Mouse (Mus musculus) 3134 (cell line): ENCODE data around the gene Btn2a2.

ENCODE experiments used
- DNase-seq: peaks from one replicate; pipeline ENCODE4 v3.0.0-alpha.2; 2011; ENCODE audit warnings: low spot score; ENCODE audit not compliant: insufficient read length; ENCODE audit errors: extremely low read depth

Gene Btn2a2

DNA sequence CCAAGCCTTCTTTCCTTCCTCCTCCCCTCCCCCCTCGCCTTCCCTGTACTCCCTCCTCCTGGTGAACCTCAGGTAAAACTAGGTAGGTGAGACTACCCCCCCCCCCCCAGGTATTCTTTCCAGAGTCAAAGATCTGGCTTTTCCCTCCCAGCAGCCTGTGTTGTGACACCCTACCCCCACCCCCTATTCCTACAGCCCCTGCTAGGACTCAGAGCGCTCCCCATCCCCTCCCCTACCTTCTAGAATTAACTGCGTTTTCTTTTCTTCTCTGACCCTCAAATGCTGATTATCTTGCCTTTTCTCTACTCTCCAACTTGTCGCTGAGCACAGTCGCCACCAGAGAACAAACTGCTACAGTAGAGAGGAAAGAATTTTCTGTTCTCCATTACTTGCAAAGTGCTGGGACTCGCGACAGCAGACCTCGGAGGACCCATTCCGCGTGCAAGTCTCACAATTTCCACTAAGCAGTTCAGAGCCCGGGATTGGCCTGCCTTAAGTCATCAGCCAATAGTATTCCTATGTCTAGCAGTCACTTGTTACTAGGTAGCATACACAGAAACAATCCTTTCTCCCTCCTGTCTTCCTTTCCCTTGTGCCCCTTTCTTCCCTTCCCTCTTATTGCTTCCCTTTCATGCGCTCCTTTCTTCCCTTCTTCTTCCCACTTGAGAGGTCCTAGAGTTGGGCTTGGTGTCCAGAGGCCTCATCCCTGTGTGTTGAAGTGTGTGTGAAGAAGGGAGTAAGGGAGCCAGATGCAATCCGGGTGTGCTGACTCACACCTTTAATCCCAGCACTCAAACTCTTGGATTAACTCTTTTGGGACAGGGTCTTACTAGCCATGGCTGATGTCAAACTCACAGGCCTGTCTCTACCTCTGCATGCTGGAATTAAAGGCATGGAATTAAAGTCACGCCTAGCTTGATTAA, at the start of gene Btn2a2:
Gene Btn2a2, minus strand, starts transcription at position 458 of the 923 bp plus-strand sequence.
- peak; percentile 40 for DNase-seq

- DNase-seq: no peak
These were observed 49.6 kb upstream of the Btn2a2 start for GRCm38 (mm10) chr13:23538249-23538648.

DNA sequence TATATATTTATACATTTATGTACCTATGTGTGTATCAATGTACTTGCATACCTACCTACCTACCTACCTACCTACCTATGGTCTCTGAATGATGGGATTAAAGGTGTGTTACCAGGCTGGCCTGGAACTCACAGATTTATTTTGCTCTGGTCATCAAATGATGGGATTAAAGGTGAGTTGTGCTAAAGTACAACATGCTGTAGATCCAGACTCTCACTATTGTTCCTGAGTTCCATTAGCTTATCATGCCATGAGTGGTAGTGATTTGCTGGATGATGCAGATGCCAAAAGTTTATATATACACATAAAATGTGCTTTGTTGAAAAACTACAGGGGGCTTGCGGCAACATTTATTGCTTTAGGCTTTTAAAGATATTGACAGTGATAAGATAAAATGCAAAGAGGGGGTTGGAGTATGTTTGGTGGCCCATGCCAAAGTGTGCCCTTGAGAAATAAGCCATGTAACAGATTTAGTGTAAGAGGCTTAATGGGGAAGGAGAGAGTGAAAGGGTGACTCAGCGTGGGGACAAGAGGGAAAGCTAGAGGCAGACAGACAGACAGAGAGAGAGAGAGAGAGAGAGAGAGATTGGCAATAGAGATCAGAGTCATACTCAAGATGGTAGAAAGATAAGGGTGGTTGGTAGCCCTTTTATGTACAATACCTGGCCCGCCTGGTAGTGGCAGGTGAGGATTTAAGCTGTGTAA, 48.5 kb upstream of the Btn2a2 start:
- DNase-seq: no peak

DNA sequence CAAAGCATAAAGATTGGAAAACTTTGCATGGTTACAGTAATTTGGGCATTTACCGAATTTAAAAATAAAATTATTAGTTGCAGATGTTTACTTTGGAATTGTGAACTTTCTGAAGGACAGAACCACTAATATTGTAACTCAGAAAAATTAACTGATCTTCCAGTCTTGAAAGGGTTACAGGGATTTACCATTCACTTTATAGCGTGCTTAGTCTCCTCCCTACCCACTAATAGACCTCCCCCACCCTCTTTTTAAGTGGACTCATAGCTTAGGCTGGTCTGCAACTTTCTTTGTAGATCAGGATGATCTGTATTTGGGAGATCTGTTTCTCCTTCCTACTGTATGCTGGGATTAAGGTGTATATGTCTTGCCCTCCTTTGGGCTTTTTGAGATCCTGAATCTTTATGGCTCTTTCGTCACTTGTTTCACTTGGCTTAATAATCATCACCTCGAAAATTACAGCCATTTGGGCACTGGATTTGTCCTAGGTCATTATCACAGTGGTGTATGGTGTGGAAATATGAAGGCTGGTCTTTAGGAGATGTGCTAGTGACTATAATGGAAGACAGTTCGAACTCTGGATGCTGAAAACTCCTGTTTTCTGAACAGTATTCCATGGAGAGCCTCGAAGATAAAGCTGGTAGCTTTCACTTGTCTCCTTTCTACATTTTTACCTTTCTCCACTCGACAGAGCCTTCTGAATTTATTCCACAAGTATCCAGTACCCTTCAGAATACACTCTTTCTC, 47.6 kb upstream of the Btn2a2 start:
- no peak for DNase-seq

DNA sequence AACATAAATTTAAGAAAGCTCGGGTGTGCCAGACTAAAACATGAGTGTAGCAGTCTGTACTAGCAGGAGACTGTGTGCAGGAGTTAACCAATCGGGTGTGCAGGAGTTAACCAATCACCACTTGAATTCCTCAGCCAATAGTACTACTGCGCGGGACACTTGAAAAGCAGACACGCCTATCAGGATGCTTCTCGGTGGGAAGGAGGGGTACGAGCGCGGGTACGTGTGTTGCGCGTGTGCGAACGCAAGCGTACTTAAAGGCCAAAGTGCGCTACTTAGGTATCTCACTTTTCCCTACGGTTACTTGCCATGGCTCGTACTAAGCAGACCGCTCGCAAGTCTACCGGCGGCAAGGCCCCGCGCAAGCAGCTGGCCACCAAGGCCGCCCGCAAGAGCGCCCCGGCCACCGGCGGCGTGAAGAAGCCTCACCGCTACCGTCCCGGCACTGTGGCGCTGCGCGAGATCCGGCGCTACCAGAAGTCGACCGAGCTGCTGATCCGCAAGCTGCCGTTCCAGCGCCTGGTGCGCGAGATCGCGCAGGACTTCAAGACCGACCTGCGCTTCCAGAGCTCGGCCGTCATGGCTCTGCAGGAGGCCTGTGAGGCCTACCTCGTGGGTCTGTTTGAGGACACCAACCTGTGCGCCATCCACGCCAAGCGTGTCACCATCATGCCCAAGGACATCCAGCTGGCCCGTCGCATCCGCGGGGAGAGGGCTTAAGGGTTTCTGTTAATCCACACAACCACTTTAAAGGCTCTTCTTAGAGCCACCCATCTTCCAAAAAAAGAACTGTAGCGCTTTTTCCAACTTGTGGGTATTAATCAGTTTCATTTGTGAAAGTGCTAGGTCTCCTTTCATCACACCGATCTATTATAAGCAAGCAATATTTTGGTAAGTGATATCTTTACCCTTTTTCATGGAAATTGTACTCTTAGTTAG, 46.7 kb upstream of the Btn2a2 start, which contains the start of gene Hist1h3g:
Gene Hist1h3g, plus strand, starts transcription at position 286 of the 939 bp plus-strand sequence.
- peak; percentile 95 for DNase-seq

GRCm38 (mm10) chr13:23534368-23535131, 45.9 kb upstream of the Btn2a2 start:
- DNase-seq: no peak

GRCm38 (mm10) chr13:23533560-23534367, 45.1 kb upstream of the Btn2a2 start, which contains the start of gene Hist1h2af:
Gene Hist1h2af (plus strand): TSS chr13:23533906.
- peak; percentile 85 for DNase-seq

DNA sequence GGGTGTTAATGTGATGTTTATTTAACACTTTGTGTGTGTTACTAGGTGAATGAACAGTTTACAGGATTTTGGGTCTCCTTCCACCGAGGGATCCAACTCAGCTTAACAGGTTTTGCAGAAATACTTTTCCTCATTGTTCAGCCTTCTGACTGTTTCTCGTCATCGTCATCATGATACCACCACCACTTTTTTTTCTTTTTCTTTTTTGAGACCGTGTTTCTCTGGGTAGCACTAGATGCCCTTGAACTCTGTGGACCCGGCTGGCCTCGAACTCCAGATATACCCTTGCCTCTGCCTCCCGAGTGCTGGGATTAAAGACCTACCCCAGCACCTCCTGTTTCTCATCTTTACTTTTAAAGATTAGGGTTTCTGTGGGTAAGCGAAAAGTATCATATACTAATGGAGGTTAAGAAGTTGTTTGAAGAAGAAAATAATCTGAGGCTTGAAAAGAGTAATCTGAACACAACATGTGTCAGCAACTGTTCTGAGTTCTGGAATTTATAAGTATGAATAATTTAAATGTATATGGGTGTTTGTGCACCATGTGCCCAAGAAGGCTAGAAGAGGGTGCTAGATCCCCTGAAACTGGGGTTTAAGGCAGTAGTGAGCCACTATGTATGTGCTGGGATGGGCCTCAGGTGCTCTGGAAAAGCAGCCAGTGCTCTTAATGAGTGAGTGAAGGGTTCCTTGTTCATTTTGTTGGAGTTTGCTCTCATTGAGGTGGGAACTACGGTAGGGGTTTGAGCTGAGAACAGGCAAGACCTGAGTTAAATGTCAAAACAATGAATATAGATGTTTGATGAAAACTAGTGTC, 43.8 kb upstream of the Btn2a2 start:
- no peak for DNase-seq

GRCm38 (mm10) chr13:23530901-23531875, 42.5 kb upstream of the Btn2a2 start, which contains the start of gene Hist1h4h:
Gene Hist1h4h (plus strand): TSS chr13:23531050.
- DNase-seq: peak; percentile 95

GRCm38 (mm10) chr13:23530181-23530900, 41.7 kb upstream of the Btn2a2 start:
- DNase-seq: peak; percentile 70

DNA sequence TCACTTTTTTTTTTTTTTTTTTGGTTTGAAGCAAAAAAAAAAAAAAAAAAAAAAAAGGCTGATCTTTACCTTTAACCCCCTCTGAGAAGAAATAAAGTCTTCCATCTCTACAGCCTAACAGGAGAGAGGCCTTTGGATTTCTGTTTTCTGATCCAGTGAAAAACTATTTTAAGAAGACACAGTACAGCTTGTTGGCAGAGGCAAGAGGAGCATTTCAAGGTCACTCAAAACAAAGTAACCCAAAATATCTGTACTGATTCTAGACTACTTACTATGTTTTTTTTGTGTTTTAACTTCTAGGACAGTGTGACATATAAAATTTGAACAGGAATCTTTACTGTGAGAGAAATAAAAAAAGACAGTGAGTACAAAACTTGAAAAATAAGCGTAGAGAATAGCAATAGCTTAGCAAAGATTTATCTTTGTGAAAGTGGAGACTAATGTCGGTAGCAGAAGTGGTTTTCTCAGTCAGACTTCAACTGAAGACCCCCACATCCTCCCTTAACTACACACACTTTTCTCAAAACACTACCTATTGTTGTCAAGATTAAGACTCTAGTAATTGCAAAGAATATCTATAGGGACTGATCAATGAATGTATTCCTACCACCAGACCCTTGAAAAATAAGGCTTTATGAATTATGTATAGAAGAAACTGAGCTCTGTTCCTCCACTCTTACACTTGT, 41.0 kb upstream of the Btn2a2 start:
- DNase-seq: no peak

GRCm38 (mm10) chr13:23529005-23529404, 40.3 kb upstream of the Btn2a2 start:
- no peak for DNase-seq

GRCm38 (mm10) chr13:23526312-23526711, 37.7 kb upstream of the Btn2a2 start:
- DNase-seq: peak; percentile 51

DNA sequence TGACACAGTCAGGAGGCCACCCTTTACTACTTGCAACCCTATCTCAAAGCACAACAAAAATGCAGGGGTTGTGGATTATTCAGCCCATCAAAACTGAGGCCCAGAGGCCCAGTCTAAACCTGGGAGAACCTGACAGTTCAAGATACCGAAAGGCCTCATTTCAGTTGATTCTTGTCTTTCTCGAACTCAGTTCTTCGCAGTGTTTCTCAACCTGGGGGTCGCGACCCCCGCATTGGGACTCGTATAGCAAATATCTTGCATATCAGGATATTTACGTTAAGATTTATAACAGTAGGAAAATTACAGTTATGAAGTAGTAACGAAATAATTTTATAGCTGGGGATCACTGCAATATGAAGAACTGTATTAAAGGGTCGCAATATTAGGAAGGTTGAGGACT, 37.2 kb upstream of the Btn2a2 start:
- no peak for DNase-seq

DNA sequence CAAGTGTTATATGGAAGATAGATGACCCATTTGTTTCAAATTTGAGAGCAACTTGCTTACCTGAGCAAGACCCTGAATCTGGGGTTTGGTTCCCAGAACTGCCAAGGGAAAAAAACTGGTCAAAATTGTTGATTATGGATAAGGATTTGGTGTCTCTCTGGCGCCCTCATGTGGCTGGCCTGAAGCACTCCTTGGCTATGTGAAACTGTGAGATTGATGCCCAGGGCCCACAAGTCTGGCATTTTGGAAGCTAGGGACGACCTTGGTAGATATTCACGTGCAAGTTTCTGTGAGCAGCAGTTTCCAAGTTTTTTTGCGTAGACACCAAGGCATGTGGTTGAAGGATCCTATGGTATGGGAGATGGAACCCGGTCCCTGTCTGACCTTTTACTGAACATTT, 36.0 kb upstream of the Btn2a2 start:
- peak; percentile 37 for DNase-seq
